Mouse (Mus musculus): ENCODE results near the gene Ces1c. TPM values are rescaled to one million over a fixed set of nuclear protein-coding genes. Genes with fewer than 3 reads are reported as not detected.

Ces1c gene
- total and polyA plus RNA-seq, 3 experiments = not detected

DNA sequence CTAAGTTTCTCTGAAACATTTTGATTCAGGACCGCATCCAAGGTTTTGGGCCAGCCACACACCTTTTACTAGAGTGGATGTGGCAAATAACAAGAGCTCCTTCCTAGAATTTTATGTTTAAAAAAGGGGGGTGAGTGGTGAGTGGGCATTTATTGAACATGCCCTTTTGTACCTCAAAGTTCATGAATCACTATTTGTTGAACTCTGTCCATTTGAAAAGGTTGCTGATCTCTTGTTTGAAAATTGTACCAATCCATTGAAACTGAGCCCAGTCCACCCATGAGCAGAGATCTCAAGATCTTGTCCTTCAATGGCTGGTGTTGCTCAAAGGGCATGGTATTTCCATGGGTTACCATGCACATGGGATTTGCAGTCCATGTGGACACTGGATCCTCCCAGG lies 32.3 kb upstream of the Ces1c start:
- ATAC-seq (ENCODE audit: extremely low read depth, insufficient number of reproducible peaks, low FRiP score, poor library complexity, severe bottlenecking) (no peak), DNase-seq (ENCODE audit: low spot score) (no peak)
- Histone ChIP-seq H3K4me3 (ENCODE audit: low read depth, low read length) (no peak overlapping the region), H3K4me1 (ENCODE audit: insufficient read depth, low read depth, low read length) (no peaks in the 10 kb centered on the region), H3K9me3 (replicated peaks) (peaks cover 7% of the 10 kb centered on the region), H3K27me3 (ENCODE audit: insufficient read depth, low read length) (no peaks in the 10 kb centered on the region), H3K36me3 (replicated peaks) (no peaks in the 10 kb centered on the region)
- TF ChIP-seq TAL1 (conservative IDR thresholded peaks at IDR 0.05; ENCODE audit: low read depth, low read length) = no peak
- no peak for TF ChIP-seq GATA2 (IDR thresholded peaks at IDR 0.05; ENCODE audit: borderline replicate concordance, low read depth, low read length)
- no peak for TF ChIP-seq GATA1 (IDR thresholded peaks at IDR 0.05; ENCODE audit: borderline replicate concordance, low read length)
- TF ChIP-seq POLR2AphosphoS5 (IDR thresholded peaks at IDR 0.05; ENCODE audit: insufficient replicate concordance, low read depth, low read length) = no peak
- TF ChIP-seq CTCF (IDR thresholded peaks at IDR 0.05; ENCODE audit: low read depth, low read length) = no peak

DNA sequence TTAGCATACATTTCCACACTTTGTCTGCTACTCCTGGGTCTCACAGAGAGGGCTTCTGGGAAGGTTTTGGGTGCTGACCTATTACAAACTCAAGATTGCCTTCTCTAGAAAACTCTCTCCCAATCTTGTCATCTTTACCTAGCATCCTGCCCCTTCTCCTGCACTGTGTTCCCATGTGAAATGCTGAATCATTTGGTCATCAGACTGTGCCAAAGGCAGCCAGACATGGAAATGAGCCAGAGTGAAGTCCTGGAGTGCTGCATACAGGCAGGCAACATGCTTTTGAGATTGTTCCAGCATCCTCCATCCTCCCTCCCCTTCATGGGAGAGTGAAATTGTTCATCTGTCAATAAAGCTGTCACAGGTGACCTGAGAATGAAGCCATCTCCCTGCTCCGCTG lies 20.3 kb upstream of the Ces1c start:
- Histone ChIP-seq H3K4me1 (ENCODE audit: insufficient read depth, low read depth, low read length) (no peaks in the 10 kb centered on the region), H3K36me3 (replicated peaks) (no peaks in the 10 kb centered on the region), H3K4me3 (ENCODE audit: low read depth, low read length) (no peak overlapping the region), H3K9me3 (replicated peaks) (peaks cover 14% of the 10 kb centered on the region), H3K27me3 (ENCODE audit: insufficient read depth, low read length) (no peaks in the 10 kb centered on the region)
- TF ChIP-seq TAL1 (conservative IDR thresholded peaks at IDR 0.05; ENCODE audit: low read depth, low read length) (no peak), POLR2AphosphoS5 (IDR thresholded peaks at IDR 0.05; ENCODE audit: insufficient replicate concordance, low read depth, low read length) (no peak), GATA2 (IDR thresholded peaks at IDR 0.05; ENCODE audit: borderline replicate concordance, low read depth, low read length) (no peak), GATA1 (IDR thresholded peaks at IDR 0.05; ENCODE audit: borderline replicate concordance, low read length) (no peak), CTCF (IDR thresholded peaks at IDR 0.05; ENCODE audit: low read depth, low read length) (no peak)
- DNase-seq (ENCODE audit: low spot score) (no peak), ATAC-seq (ENCODE audit: extremely low read depth, insufficient number of reproducible peaks, low FRiP score, poor library complexity, severe bottlenecking) (no peak)

DNA sequence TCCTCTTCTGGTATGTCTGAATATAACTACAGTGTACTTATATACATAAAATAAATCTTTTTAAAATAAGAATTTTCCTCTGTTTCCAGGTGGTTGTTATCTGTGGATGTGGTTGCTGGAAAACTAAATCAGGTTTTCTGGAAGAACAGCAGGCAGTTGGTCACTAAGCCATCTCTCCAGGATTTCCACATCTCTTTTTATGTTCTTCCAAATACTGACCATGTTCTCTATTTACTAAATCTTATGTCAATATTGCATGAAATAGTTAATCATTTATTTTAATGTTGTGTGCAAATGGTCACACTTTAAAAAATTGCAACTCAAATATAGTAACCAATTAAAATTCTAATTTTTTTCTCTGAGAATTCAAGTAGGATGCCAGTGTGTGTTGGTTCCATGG lies 16.2 kb upstream of the Ces1c start:
- TF ChIP-seq GATA1 (IDR thresholded peaks at IDR 0.05; ENCODE audit: borderline replicate concordance, low read length) (no peak), TAL1 (conservative IDR thresholded peaks at IDR 0.05; ENCODE audit: low read depth, low read length) (no peak), POLR2AphosphoS5 (IDR thresholded peaks at IDR 0.05; ENCODE audit: insufficient replicate concordance, low read depth, low read length) (no peak), GATA2 (IDR thresholded peaks at IDR 0.05; ENCODE audit: borderline replicate concordance, low read depth, low read length) (no peak), CTCF (IDR thresholded peaks at IDR 0.05; ENCODE audit: low read depth, low read length) (no peak)
- Histone ChIP-seq H3K27me3 (ENCODE audit: insufficient read depth, low read length) (no peaks in the 10 kb centered on the region), H3K36me3 (replicated peaks) (no peaks in the 10 kb centered on the region), H3K9me3 (replicated peaks) (peaks cover 11% of the 10 kb centered on the region), H3K4me3 (ENCODE audit: low read depth, low read length) (no peak overlapping the region), H3K4me1 (ENCODE audit: insufficient read depth, low read depth, low read length) (no peaks in the 10 kb centered on the region)
- ATAC-seq (ENCODE audit: extremely low read depth, insufficient number of reproducible peaks, low FRiP score, poor library complexity, severe bottlenecking) (no peak), DNase-seq (ENCODE audit: low spot score) (no peak)

DNA sequence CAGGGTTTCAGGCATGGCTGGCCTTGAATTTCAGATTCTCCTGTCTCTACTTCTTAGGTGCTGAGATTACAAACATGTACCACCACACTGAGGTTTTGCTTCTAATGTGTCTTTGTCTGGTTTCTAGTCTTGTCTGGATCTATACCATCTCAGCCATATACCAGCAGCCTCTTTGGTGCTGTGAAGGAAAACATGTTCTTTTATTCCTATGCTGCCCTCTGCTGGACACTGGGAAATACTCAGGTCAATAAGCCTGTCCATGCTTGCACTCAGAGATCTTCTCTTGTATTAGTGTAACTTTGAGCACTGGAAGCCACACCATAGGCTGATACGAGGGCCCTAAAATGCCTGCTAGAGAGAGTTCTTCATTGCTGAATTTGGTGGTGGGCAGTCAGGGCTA lies 9.6 kb upstream of the Ces1c start:
- H3K27me3 ChIP-seq (ENCODE audit: insufficient read depth, low read length) = no peaks in the 10 kb centered on the region
- ATAC-seq (ENCODE audit: extremely low read depth, insufficient number of reproducible peaks, low FRiP score, poor library complexity, severe bottlenecking) = no peak
- TF ChIP-seq GATA1 (IDR thresholded peaks at IDR 0.05; ENCODE audit: borderline replicate concordance, low read length) = no peak
- TF ChIP-seq CTCF (IDR thresholded peaks at IDR 0.05; ENCODE audit: low read depth, low read length) = no peak
- TF ChIP-seq GATA2 (IDR thresholded peaks at IDR 0.05; ENCODE audit: borderline replicate concordance, low read depth, low read length) = no peak
- TF ChIP-seq TAL1 (conservative IDR thresholded peaks at IDR 0.05; ENCODE audit: low read depth, low read length) = no peak
- no peak for TF ChIP-seq POLR2AphosphoS5 (IDR thresholded peaks at IDR 0.05; ENCODE audit: insufficient replicate concordance, low read depth, low read length)
- H3K4me1 ChIP-seq (ENCODE audit: insufficient read depth, low read depth, low read length) = no peaks in the 10 kb centered on the region
- DNase-seq (ENCODE audit: low spot score) = no peak
- no peaks in the 10 kb centered on the region for H3K36me3 ChIP-seq (replicated peaks)
- H3K9me3 ChIP-seq (replicated peaks) = peaks cover 2% of the 10 kb centered on the region; the same call in 1 of the 2 replicates
- H3K4me3 ChIP-seq (ENCODE audit: low read depth, low read length) = no peak overlapping the region

DNA sequence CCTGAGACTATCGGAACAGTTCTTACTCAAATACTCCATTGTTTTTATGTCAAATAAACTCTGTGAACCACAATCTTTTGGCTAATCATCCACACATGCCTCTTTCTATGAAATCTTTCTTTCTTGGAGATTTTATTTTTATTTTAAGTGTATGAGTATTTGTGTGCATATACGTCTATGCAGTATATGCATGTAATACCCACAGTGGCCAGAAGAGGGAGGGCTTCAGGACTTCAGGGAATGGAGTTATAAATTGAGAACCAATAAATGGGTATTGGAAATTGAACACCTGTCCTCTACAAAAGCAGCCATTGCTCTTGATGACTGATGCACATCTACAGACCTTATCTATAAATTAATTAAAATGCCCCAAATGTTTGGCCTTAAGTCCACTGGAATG lies 1.1 kb upstream of the Ces1c start:
- TF ChIP-seq CTCF (IDR thresholded peaks at IDR 0.05; ENCODE audit: low read depth, low read length) (no peak), POLR2AphosphoS5 (IDR thresholded peaks at IDR 0.05; ENCODE audit: insufficient replicate concordance, low read depth, low read length) (no peak), TAL1 (conservative IDR thresholded peaks at IDR 0.05; ENCODE audit: low read depth, low read length) (no peak), GATA2 (IDR thresholded peaks at IDR 0.05; ENCODE audit: borderline replicate concordance, low read depth, low read length) (no peak), GATA1 (IDR thresholded peaks at IDR 0.05; ENCODE audit: borderline replicate concordance, low read length) (no peak)
- H3K9me3 ChIP-seq (replicated peaks) = no peaks in the 10 kb centered on the region
- no peak for ATAC-seq (ENCODE audit: extremely low read depth, insufficient number of reproducible peaks, low FRiP score, poor library complexity, severe bottlenecking)
- H3K36me3 ChIP-seq (replicated peaks) = no peaks in the 10 kb centered on the region
- DNase-seq (ENCODE audit: low spot score) = no peak
- no peaks in the 10 kb centered on the region for H3K4me1 ChIP-seq (ENCODE audit: insufficient read depth, low read depth, low read length)
- no peak overlapping the region for H3K4me3 ChIP-seq (ENCODE audit: low read depth, low read length)
- H3K27me3 ChIP-seq (ENCODE audit: insufficient read depth, low read length) = no peaks in the 10 kb centered on the region

DNA sequence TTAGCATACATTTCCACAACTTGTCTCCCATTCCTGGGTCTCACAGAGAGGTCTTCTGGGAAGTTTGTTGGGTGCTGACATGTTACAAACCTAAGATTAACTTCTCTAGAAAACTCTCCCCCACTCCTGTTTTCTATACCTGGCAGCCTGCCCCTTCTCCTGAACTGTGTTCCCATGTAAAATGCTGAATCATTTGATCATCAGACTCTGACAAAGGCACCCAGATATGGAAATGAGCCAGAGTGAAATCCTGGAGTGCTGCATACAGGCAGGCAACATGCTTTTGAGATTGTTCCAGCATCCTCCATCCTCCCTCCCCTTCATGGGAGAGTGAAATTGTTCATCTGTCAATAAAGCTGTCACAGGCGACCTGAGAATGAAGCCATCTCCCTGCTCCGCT lies 4.6 kb downstream of the Ces1c start:
- no peaks in the 10 kb centered on the region for H3K27me3 ChIP-seq (ENCODE audit: insufficient read depth, low read length)
- no peak overlapping the region for H3K4me3 ChIP-seq (ENCODE audit: low read depth, low read length)
- H3K4me1 ChIP-seq (ENCODE audit: insufficient read depth, low read depth, low read length) = no peaks in the 10 kb centered on the region
- DNase-seq (ENCODE audit: low spot score) (no peak), ATAC-seq (ENCODE audit: extremely low read depth, insufficient number of reproducible peaks, low FRiP score, poor library complexity, severe bottlenecking) (no peak)
- TF ChIP-seq TAL1 (conservative IDR thresholded peaks at IDR 0.05; ENCODE audit: low read depth, low read length) (no peak), GATA2 (IDR thresholded peaks at IDR 0.05; ENCODE audit: borderline replicate concordance, low read depth, low read length) (no peak), GATA1 (IDR thresholded peaks at IDR 0.05; ENCODE audit: borderline replicate concordance, low read length) (no peak), POLR2AphosphoS5 (IDR thresholded peaks at IDR 0.05; ENCODE audit: insufficient replicate concordance, low read depth, low read length) (no peak), CTCF (IDR thresholded peaks at IDR 0.05; ENCODE audit: low read depth, low read length) (no peak)
- no peaks in the 10 kb centered on the region for H3K36me3 ChIP-seq (replicated peaks)
- peaks cover 5% of the 10 kb centered on the region for H3K9me3 ChIP-seq (replicated peaks)
